Mouse (Mus musculus) spleen, adult 2 months (tissue): ENCODE measurements around the gene Chd1l. TPM values are rescaled to one million over a fixed set of nuclear protein-coding genes. Genes with fewer than 3 reads are reported as not detected.

Source experiments
- DNase-seq, 2 experiments: peaks; one replicate each; pipeline versions ENCODE4 v3.0.0 to v3.0.0-alpha.2; 2012 to 2021; ENCODE audit warnings: low spot score in 2 of 2, low read depth in 1 of 2
- H3K27ac ChIP-seq: fragments of 200-500 bp; 2 replicates; pipeline ENCODE4 v1.5.1; 2012; ENCODE audit warnings: low read length, inconsistent platforms; ENCODE audit not compliant: insufficient read depth
- H3K27me3 ChIP-seq: fragments of 200-500 bp; 2 replicates; pipeline ENCODE4 v1.6.1; 2012; ENCODE audit warnings: mild to moderate bottlenecking, moderate library complexity, low read length, inconsistent platforms; ENCODE audit not compliant: control insufficient read depth, insufficient read depth
- H3K36me3 ChIP-seq: fragments of 200-500 bp; 2 replicates; pipeline ENCODE4 v1.6.1; 2012; ENCODE audit warnings: mild to moderate bottlenecking, low read length, inconsistent platforms; ENCODE audit not compliant: control insufficient read depth, insufficient read depth
- H3K4me1 ChIP-seq: fragments of 200-500 bp; 2 replicates; pipeline ENCODE4 v1.6.1; 2011; ENCODE audit warnings: inconsistent platforms; ENCODE audit not compliant: control insufficient read depth, insufficient read depth, insufficient read length
- H3K4me3 ChIP-seq: fragments of 200-500 bp; 2 replicates; pipeline ENCODE4 v1.5.1; 2011; ENCODE audit warnings: mild to moderate bottlenecking, inconsistent platforms; ENCODE audit not compliant: insufficient read depth, insufficient read length; ENCODE audit errors: extremely low read depth
- CTCF ChIP-seq: fragments of 200-500 bp; IDR thresholded peaks from 2 replicates; pipeline ENCODE4 v1.5.1; 2011; ENCODE audit warnings: mild to moderate bottlenecking, inconsistent platforms; ENCODE audit not compliant: insufficient read depth, insufficient read length, insufficient replicate concordance; ENCODE audit errors: extremely low read depth
- POLR2A ChIP-seq: fragments of 200-500 bp; IDR thresholded peaks from 2 replicates; pipeline ENCODE4 v1.6.1; 2011; ENCODE audit warnings: low read depth, low read length, inconsistent platforms
- WGBS: fragments of 180-500 bp; shearing (Covaris S2); methylation state at CpG from one replicate; pipeline ENCODE4 v1.1.7; 2018; 5-methylcytosine and 5-hydroxymethylcytosine counted together
- polyA plus RNA-seq: library from polyadenylated mRNA; depleted of rRNA; stranded (reverse); fragments of >200 nt; gene quantifications from 2 replicates; pipeline ENCODE4 v1.2.3, GENCODE M21; 2012

Gene Chd1l
- polyA plus RNA-seq, 1 experiment: 5.2 TPM

DNA sequence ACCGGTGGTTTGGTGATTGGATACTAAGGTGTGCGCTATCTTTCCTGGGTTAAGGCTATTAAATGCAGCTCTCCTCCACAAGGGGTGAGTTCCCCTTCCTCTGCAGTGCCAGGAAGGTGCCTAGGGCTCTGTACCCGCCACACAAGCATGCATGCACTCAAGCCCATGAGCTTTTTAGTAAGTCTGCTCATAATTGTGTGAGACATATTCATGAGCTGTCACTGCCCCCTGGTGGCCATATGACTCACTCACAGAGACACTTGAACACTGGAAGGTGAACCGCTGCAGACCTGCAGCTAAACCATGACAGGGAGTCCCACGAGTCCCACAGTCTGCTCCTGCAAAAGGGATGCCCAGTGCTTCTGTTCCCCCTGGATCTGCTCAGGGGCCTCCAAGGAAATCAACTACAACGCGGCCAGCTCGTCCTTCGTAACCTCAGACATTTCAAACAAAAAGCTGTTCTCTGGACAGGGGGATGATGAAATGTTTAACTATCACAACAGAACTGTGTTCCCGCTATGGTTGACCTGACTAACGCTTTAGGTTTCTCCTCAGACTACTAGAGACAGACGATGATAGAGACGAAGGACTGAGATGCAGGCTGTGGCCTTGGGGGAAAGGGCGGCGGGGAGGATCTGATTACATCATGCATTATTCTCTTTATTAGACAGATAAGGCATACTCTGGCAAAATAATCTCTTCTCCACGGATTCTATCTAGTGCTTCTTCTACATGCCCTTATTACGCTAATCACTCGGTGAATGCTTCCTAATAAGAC is 24.4 kb downstream of the Chd1l start:
- Histone ChIP-seq H3K4me1 (no peaks in the 10 kb centered on the region), H3K27me3 (no peaks in the 10 kb centered on the region), H3K36me3 (peaks cover 43% of the 10 kb centered on the region), H3K27ac (no peak overlapping the region), H3K4me3 (no peak overlapping the region)
- 80% methylated on average over 18 of the region's 18 CpGs for WGBS
- DNase-seq: peak; percentile 28 to 56
- TF ChIP-seq POLR2A (no peak), CTCF (peak; percentile 42; the same call in 1 of the 2 replicates)

GRCm38 (mm10) chr3:97573807-97574206 is 36.2 kb downstream of the Chd1l start:
- no peaks in the 10 kb centered on the region for H3K27me3 ChIP-seq
- peaks cover 13% of the 10 kb centered on the region for H3K36me3 ChIP-seq
- TF ChIP-seq POLR2A (no peak), CTCF (no peak)
- WGBS: 95% methylated on average over 9 of the region's 9 CpGs
- no peaks in the 10 kb centered on the region for H3K4me1 ChIP-seq
- no peak overlapping the region for H3K4me3 ChIP-seq
- no peak for DNase-seq
- H3K27ac ChIP-seq: no peak overlapping the region

DNA sequence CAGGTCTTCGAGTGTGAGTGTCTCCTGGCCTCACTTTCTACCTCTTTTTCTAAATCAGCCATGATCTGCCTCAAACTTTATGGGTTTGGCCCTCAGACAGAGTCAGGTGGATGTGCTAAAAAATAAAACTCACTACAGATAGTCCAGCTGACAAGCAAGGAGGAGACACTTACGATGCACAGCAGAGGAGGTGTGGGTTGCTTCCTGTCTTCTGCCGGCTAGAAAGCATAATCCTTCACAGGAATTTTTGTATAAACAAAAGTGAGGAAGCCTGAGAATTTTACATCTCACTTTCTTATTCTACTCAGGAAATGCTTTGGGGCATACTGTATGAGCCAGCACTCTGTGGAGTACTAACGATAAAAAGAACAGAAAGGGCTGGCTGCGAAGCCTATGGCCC is 45.4 kb downstream of the Chd1l start:
- no peak overlapping the region for H3K27ac ChIP-seq
- DNase-seq: no peak
- H3K36me3 ChIP-seq: peaks cover 27% of the 10 kb centered on the region
- no peaks in the 10 kb centered on the region for H3K27me3 ChIP-seq
- TF ChIP-seq CTCF (no peak), POLR2A (no peak)
- WGBS: 95% methylated on average over 5 of the region's 5 CpGs
- no peaks in the 10 kb centered on the region for H3K4me1 ChIP-seq
- no peak overlapping the region for H3K4me3 ChIP-seq

DNA sequence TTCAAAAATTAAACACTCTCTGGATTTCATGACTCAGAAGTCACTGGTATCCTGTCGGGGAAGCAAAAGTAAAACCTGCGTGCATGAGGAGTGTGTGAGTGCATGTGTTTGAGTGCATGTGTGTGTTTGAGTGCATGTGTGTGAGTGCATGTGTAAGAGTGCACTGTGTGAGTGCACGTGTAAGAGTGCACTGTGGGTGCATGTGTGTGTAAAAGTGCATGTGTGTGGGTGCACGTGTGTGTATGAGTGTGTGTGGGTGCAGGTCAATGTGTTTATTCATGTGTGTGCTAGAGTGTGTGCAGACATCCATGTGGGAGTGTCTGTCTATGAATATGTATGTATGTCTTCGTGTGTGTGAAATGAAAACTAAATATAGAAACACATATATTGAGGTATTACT is 51.4 kb downstream of the Chd1l start:
- H3K27ac ChIP-seq: no peak overlapping the region
- no peaks in the 10 kb centered on the region for H3K27me3 ChIP-seq
- H3K36me3 ChIP-seq: peaks cover 13% of the 10 kb centered on the region
- DNase-seq: no peak
- WGBS: 90% methylated on average over 5 of the region's 5 CpGs
- no peak for TF ChIP-seq CTCF
- no peak for TF ChIP-seq POLR2A
- H3K4me1 ChIP-seq: peaks cover 2% of the 10 kb centered on the region; the same call in 1 of the 2 replicates
- H3K4me3 ChIP-seq: no peak overlapping the region

- Histone ChIP-seq H3K4me1 (no peaks in the 10 kb centered on the region), H3K36me3 (no peaks in the 10 kb centered on the region), H3K27ac (no peak overlapping the region), H3K27me3 (no peaks in the 10 kb centered on the region), H3K4me3 (no peak overlapping the region)
- WGBS: 77% methylated on average over 8 of the region's 8 CpGs
- TF ChIP-seq CTCF (no peak), POLR2A (no peak)
- DNase-seq: no peak
These were observed 63.8 kb downstream of the Chd1l start for GRCm38 (mm10) chr3:97546205-97546604.

GRCm38 (mm10) chr3:97540171-97540570 is 69.8 kb downstream of the Chd1l start:
- Histone ChIP-seq H3K27me3 (no peaks in the 10 kb centered on the region), H3K4me3 (no peak overlapping the region), H3K27ac (no peak overlapping the region), H3K4me1 (no peaks in the 10 kb centered on the region), H3K36me3 (no peaks in the 10 kb centered on the region)
- no peak for TF ChIP-seq POLR2A
- no peak for TF ChIP-seq CTCF
- no peak for DNase-seq
- 67% methylated on average over 1 of the region's 1 CpGs for WGBS

DNA sequence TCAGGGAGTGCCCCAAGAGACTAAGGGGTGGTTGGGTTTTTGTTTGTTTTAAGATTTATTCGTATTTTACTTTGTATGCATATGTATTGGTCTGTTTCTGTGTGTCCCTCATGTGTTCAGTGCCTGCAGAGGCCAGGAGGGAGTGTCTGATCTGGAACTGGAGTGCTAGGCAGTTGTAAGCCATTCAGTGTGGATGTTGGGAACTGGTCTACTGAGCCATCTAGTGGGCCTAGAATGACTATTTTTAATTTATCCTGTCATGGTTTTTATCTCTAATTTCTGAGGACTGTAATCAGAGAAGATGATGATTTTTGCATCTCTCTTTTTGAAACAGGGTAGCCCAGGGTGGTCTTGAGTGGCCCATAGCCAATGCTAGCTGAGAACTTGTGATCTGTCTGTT is 71.4 kb downstream of the Chd1l start:
- WGBS: 57% methylated on average over 1 of the region's 1 CpGs
- no peak overlapping the region for H3K4me3 ChIP-seq
- no peaks in the 10 kb centered on the region for H3K27me3 ChIP-seq
- H3K4me1 ChIP-seq: no peaks in the 10 kb centered on the region
- no peaks in the 10 kb centered on the region for H3K36me3 ChIP-seq
- TF ChIP-seq POLR2A (no peak), CTCF (no peak)
- H3K27ac ChIP-seq: no peak overlapping the region
- no peak for DNase-seq
